Mouse (Mus musculus): Measurements from ENCODE around the gene Folr2.
A peak's percentile ranks its signal among the peaks of the same experiment; 100 is the strongest.

The Folr2 gene

DNA sequence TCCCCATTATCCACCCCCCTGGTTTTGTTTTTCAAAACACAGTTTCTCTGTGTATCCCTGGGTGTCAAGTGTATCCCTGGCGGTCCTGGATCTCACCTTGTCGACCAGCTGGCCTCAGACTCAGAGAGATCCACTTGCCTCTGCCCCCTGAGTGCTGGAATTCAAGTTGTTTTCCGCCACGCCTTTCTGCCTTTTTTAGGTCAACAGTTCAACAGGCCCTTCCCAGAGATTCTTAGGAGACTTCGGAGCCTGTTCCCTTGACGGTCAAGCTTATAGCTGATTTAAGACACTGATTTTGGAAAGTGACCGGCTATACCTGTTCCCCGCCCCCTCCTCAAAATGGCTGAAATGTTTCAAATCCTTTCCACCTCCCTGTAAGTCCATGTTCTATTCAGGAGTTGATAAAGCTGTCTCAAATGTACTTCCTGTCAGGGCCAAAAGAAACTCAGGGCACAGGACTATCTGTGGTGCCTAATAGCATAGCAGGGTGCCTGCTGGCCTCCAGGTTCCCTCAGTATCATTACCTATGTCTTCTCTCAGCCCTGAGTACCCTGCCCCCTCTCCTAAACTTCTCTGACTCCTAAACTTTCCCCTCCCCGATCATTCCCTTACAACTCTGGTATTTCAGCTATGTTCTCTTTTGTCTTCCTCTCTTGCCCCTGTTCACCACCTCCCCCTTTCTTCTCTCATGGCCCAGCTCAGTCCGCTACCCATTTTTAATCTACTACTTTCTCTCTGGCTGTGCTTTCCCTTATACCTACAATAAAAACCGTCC is 9.7 kb upstream of the Folr2 start:
- DNase-seq (ENCODE audit: low spot score): no peak

DNA sequence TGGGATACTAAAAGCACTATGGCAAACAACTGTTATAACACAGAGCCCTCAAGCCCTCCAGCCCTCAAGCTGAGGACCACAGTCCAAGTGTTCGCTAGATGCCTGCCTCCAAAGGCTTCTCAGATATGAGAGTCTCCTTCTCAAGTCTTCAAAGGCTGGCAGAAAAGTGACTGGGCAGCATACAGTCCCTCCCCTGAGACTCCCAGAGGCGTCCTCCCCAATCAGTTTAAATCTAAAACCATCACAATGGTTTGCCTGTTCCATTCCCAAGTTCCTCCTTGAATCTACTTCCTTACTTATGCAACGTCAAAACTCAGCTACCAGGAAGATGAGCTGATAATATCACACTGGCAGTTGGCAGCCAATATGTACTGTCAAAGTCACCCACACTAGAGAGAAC is 6.4 kb upstream of the Folr2 start, which contains the start of gene Anapc15:
Gene Anapc15 (plus strand): TSS at position 301 of the 400 bp plus-strand sequence.
- no peak for DNase-seq (ENCODE audit: low spot score)

DNA sequence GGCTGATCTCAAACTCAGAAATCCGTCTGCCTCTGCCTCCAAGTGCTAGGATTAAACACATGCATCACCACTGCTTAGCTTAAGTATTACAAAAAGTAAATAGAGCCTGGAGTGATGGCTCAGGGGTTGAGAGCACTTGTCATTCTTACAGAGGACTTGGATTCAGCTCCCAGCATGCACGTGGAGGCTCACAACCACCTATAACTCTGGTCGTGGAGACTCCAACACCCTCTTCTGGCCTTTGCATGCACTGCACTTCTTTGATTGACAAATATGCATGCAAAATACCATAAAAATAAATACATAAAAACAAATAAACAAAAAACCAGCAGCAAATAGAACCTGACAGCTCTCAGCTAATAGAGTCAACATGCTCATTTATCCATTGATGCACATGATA is 5.3 kb upstream of the Folr2 start:
- DNase-seq (ENCODE audit: low spot score): no peak

DNA sequence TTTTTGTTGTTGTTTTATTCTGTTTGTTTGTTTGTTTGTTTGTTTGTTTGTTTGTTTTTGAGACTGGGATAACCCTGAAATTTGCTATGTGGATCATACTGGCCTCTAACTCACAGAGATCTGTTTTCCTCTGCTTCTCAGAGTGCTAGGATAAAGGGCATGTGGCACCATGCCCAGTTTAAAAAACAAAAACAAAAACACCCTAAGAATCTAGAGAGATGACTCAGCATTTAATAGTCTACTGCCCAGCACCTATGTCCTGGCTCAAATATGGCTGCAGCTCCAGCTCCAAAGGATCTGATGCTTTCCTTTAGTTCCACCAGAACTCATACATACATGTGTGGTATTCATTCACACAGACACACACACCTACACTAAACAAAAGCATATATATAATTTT is 4.0 kb upstream of the Folr2 start:
- no peak for DNase-seq (ENCODE audit: low spot score)

DNA sequence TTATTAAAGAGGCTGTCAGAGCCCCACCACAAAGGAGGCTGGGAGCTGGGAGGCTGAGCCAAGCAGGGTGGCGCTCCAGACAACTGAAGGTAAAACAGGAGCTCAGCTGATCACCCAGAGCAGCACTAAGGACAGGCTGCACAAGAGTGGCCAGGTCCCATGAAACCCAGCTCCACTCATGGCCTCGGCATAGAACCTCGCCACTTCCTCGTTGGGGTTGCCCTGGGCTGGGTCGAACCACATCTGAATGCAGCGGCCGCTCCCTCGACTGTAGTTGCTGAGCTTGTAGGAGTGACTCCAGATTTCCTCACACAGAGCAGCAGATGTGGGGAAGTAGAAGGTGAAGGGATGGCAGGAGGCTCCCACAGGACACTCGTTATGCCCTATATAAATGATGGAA is 1.4 kb upstream of the Folr2 start:
- no peak for DNase-seq (ENCODE audit: low spot score)

DNA sequence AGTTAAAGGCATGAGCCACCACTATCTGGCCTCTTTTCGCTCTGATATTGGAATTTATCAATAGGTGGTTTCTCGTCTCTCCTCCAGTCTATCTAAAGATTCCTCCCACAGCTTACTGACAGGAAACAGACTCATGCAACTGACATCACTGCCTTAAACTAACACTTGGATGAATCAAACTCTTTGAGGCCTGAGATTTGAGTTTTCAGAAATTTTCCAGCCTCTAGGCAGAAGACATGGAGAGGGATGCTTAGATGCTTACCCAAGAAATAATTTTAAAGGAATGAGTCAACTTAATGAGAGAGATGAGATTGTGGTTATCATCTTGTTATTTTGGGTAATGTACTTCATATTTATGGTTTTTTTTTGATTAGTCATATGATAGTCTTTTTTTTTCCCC is 3.2 kb downstream of the Folr2 start:
- no peak for DNase-seq (ENCODE audit: low spot score)

DNA sequence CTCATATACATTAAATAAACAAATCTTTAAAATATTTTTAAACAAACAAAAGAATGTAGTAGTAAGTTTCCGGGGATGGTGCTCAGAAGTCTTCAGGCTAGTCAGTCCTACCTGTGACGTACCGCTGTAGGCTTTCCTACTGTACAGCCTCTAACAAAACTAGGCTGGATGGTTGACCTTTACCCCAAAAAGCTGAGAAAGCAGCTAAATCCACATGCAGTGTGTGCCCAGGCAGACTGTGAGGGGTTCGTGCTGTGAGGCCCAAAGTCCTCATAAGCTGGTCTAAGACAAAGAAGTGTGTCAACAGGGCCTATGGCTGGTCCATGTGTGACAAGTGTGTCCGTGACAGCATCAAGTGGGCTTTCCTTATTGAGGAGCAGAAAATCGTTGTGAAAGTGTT is 4.1 kb downstream of the Folr2 start:
- no peak for DNase-seq (ENCODE audit: low spot score)

DNA sequence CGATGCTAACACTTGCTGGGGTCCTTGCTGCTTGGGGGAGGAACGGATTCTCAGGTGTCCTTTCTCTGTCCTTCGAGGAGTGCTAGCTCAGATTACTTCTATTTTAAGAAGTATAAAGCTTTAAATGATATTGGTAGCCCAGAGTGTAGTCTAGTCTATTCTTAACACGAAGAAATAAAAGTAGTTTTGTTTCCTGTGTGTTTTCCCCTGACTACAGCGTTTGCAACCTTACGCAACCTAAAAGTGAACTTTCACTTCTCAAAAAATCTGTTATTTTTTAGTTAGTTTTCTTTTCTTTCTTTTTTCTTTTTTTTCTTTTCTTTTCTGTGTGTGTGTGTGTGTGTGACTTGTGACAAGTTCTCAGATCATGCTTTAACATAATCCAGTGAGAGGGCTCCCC is 5.3 kb downstream of the Folr2 start:
- DNase-seq (ENCODE audit: low spot score): no peak

DNA sequence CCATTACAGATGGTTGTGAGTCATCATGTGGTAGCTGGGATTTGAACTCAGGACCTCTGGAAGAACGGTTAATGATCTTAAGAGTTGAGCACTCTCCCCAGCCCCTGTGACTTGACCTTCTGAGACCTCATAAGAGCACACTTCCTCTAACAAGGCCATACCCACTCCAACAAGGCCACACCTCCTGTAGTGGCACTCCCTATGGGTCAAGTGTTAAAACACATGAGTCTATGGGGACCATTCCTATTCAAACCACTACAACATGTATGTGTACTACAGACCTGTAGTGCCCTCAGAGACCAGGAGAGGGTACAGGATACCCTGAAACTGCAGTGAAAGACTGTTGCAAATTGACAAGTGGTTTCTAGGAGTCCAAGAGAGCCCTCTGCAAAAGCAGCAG is 9.1 kb downstream of the Folr2 start:
- no peak for DNase-seq (ENCODE audit: low spot score)

DNA sequence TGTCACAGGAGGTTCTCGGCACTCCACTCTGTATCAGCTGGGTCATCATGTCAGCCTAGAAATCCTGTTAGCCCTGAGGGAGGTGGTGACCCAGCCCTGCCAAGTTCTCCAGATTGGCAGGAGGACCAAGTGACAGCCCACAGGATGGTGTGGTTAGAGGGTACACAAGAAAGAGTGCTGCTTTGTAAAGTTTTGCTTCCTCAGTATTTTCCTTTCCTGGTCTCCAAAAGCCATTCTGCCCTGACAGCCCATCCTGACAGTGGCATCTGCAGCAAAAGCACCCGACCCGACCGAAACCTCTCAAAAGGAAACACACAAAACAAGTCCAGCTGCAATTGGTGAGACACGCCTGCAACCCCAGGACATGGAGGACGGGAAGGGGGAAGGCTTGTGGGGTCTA is 12.8 kb downstream of the Folr2 start:
- DNase-seq (ENCODE audit: low spot score): no peak

DNA sequence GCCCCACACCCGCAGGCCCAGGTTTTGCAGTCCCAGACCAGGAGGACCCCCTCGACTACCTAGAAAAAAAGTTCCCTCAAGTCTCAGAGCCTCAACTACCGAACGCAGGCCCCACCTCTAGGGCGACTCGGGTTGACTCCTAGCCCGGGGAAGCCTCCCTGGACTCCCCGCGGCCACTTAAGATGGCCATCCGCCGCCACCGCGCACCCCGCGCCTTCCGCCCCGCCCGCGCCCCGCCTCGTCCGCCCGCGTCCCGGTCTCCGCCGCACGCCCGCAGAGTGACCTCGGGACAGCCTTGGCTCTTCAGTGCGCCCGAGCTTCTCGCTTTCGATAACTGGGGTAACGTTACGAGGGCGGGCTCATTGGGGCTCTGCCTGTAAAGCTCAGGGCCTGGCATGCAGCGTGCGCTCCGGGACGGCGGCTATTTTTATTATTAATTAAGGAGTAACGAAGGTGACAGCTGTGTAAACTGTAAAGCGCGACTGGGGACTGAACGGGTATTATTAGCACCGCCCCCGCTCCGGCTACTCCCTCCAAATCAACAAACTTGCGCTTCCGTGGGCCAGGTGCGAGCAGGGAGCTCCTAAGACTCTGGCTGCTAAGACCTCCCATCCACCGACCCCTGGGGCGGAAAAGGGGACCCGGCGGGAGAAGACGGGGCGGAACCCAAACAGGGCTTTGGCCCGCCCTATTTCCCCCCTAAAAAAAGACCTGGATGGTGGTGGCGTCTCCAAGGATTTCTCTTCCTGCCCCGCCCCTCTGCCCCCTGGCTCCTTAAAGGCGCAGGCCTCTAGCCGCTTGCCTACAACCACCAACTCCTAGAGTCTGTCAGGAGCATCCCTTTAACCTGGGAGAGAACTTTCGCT is 19.2 kb downstream of the Folr2 start, which contains the start of gene Inppl1:
Gene Inppl1 (minus strand): TSS at position 624 of the 866 bp plus-strand sequence.
- DNase-seq (ENCODE audit: low spot score): peak; percentile 66

DNA sequence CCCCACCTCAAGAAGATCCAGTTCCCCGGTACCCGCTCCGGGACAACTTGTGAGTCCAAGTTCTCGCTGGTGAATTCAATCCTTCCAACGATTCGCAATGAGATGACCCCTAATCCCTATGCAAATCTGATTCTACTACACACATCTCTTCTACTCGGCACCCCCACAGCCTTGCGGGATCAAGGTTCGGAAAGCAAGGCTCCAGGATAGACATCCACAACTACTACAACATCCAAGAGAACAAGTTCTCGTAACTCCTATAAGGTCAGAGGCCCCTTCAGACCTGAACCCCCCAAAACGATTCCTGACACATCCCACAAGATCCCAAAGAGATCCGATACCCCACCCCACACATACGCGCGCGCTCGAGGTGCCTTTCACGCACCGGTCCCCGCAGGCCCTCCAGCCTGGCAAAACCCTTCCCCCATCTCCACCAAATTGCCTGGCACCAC is 19.8 kb downstream of the Folr2 start:
- DNase-seq (ENCODE audit: low spot score): no peak

DNA sequence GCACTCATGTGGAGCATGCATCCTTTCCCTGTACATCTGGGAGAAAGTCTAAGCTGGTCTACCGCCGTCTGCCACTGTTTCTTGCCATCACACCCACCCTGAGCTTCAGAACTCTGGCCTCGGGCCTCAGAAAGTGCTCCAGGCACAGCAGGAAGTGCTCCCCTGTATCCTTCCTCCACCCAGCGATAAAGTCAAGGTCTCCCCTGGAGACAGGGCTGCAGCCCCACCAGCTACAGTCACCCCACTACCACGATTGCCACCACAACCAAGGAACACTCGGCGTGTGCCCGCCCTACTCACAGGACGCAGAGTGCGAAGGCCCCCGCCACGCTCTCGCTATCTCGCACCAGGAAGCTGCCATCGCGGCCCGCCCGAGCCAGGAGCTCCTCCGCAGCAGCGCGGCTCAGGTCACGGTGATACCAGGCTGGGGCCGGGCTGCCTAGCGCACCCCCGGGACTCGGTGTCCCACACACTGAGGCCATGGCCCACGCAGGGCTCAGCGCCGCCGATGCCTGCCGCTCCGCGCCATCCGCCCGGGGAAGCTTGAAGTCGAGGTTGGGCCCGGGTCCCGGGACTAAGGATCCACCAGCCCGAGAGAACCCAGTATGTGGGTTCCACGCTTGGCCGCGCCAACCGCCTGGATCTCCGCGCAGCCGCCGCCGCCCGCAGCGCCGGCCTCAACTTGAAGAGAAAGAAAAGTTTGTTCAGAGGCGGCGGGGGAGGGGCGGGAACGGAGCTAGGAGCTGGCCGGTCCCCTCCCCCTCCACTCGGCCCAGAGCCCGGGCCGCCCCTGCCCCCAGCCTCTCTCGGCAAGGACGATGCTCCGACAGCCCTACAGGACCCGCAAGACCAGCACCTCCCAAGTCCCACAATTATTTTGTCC is 20.5 kb downstream of the Folr2 start:
- peak; percentile 48 for DNase-seq (ENCODE audit: low spot score)

DNA sequence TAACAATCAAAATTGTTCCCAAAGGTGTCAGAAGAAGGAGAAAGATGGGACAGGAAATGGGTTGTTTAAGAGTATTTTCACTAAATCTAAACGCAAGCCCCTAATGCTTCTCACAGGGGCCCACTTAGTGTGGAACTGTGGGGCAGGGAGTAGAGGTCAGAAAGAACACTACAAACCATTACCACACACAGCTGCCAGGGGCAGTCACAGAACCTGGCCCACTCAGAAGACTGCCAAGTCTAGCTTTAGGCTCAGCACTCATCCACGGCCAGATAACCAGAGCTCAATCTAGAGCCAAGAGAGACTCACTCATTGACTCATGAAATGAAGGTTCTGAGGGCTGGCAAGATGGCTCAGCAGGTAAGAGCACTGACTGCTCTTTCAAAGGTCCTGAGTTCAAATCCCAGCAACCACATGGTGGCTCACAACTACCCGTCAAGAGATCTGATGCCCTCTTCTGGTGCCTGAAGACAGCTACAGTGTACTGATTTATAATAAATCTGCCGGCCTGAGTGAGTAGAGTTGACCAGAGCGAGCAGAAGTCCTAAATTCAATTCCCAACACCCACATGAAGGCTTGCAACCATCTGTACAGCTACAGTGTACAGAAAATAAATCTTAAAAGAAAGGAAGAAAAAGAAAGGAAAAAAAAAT is 21.4 kb downstream of the Folr2 start:
- DNase-seq (ENCODE audit: low spot score): no peak

DNA sequence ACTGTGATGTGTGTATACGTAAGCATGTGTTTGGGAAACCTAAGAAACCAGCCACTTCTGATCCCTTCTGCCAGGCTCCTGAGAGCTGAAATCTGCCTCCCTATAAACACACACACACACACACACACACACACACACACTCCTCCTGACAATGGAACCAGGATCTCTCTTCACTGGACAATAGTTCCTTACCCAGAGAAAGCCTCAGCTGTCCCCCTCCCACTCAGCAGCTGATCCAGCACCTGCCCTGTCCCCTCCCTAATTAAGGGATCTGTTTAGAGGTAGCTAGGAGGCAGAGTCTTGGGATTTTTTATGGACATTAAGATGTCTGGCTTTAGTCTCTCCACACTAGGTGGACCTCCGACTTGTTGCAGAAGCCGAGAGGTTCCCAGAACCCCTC is 22.1 kb downstream of the Folr2 start:
- DNase-seq (ENCODE audit: low spot score): no peak

DNA sequence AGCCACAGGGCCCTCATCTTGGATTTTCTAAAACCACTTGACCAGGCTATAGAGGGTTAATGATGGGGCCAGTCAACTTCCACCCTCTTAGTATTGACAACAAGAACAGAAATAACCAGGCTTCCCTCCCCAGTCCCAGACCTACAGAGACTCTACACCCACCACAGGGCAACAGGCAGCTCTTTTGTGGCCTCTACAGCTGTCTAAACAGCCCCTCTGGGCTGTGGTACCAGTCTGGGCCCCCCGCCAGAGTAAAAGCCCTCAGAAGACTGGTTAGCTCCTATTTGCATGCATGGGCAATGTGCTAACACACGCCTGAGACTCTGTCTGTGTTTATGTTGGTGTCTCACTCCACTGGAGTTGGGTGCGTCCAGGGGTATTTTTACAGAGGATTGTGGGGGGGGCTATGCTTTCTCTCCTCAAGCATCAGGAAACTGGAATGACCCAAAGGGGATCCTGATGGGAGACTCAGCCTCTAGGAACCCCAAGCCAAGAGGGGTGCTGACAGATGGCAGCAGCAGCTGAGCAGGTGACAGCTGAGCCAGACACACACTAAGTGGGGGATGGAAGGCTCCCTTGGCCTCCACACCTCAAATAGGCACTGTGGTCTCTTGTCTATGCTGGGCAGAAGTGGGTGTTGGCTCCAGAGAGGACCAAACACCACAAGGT is 22.9 kb downstream of the Folr2 start:
- DNase-seq (ENCODE audit: low spot score): no peak

DNA sequence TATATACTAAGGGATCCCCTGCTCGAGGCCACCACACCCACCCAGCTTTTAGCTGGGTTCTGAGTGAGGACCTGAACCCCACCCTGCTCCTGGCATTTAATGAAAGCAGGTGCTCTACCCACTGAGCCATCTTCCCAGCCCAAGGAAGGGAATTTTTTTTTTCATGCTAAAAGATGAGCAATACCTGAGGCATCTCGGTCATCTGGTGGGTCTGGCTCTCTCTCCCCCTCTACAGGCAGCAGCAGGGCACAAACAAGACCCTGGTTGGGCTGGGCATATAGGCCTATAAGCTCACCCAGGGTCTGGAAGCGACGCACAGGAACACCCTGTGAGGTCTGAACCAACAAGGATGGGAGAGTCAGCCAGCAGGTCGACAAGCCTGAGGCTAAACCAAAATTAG is 23.6 kb downstream of the Folr2 start:
- no peak for DNase-seq (ENCODE audit: low spot score)

DNA sequence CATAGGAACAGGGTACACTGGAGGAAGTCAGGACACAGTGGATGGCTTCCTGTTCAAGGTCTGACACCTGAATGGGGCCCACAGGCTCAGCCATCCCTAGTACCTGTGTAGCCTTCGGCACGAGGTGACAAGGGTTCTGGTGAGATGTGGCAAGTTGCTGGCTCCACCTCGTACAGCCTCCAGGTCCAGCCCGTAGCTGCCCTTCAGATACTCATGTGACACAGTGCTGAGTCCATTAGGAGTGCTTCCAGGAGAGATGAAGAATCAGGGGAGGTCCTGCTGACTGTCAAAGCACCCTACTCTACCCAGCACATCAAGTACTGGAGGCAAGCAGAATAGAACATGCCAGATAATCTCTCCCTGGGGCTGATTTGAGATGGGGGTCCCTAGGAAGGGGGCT is 24.6 kb downstream of the Folr2 start:
- no peak for DNase-seq (ENCODE audit: low spot score)

DNA sequence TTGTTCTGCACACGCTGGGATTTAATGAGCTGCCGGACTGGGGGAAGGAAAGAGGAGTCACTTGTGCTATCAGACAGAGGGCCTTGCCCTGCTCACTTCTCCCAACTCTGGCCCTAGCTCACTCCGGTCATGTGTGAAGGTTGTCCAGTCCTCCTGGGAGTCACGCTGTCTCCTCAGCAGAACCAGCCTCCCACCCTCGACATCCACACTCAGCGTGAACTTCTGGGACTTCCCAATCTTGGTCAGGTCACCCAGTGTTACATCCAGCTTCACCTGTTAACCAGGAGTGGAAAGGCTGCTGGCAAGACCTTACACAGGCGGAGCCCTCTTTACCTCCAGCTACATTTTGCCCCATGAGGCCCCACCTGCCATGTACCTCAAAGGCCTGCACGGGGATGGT is 25.6 kb downstream of the Folr2 start:
- no peak for DNase-seq (ENCODE audit: low spot score)

DNA sequence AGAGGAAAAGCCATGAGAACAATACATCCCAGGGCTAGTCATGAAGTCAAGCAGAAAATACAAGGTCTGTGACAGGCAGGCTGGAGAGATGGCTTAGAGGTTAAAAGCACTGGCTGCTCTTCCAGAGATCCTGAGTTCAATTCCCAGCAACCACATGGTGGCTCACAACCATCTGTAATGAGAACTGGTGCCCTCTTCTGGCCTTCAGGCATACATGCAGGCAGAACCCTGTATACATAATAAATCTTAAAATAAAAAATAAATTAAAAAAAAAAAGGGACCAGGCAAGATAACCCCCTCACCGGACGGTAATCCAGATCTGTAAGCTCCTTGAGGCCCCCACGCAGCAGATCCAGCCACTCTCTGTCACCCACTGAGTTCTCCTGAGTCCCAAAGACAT is 26.6 kb downstream of the Folr2 start:
- DNase-seq (ENCODE audit: low spot score): no peak

All from ovary, postnatal 10 days (tissue).